Comparison of ENCODE assay signal across 8 mouse cellular contexts in genomic region chr12:54695511-54696241, GRCm38 (mm10). TPM values are rescaled to one million over a fixed set of nuclear protein-coding genes. Genes with fewer than 3 reads are reported as not detected.
DNase-seq lines count a peak whose midpoint lies in the region; ATAC-seq and TF ChIP-seq lines count a peak whose summit lies in the region.

Gene Eapp (minus strand): TSS chr12:54695897.

- ATAC-seq in embryonic facial prominence, embryonic 15.5 days (ENCODE audit: insufficient number of reproducible peaks, low FRiP score, low TSS enrichment, low read depth): peak; percentile 91
- ATAC-seq in kidney, embryonic 14.5 days (ENCODE audit: low FRiP score, low TSS enrichment): peak; percentile 91
- ATAC-seq in limb, embryonic 15.5 days (ENCODE audit: insufficient number of reproducible peaks, low FRiP score, low TSS enrichment, low read depth): peak; percentile 86

- TF ChIP-seq CTCF in bone marrow, adult 2 months (IDR thresholded peaks at IDR 0.05; ENCODE audit: control insufficient read depth, insufficient read depth, low read length): peak; percentile 15; the same call in 1 of the 2 replicates

- H3K4me1 ChIP-seq in bone marrow, adult 2 months (ENCODE audit: control insufficient read depth, insufficient read depth, low read length): no peaks in the 10 kb centered on the region
- peaks cover 7% of the 10 kb centered on the region for H3K4me1 ChIP-seq in embryonic facial prominence, embryonic 15.5 days
- H3K4me1 ChIP-seq in kidney, embryonic 14.5 days (ENCODE audit: control insufficient read depth, insufficient read depth, low read length): no peaks in the 10 kb centered on the region
- peaks cover 3% of the 10 kb centered on the region; the same call in 1 of the 2 replicates for H3K4me1 ChIP-seq in limb, embryonic 15.5 days

- H3K27me3 ChIP-seq in embryonic facial prominence, embryonic 15.5 days: no peaks in the 10 kb centered on the region
- H3K27me3 ChIP-seq in kidney, embryonic 14.5 days (ENCODE audit: control insufficient read depth, insufficient read depth, low read length): no peaks in the 10 kb centered on the region
- no peaks in the 10 kb centered on the region for H3K27me3 ChIP-seq in limb, embryonic 15.5 days

- H3K27ac ChIP-seq in bone marrow, adult 2 months (ENCODE audit: control insufficient read depth, insufficient read depth, low read depth, low read length, poor library complexity): peak within 1 kb of the TSS; percentile 97
- peak within 1 kb of the TSS; percentile 98 for H3K27ac ChIP-seq in embryonic facial prominence, embryonic 15.5 days (replicated peaks)
- H3K27ac ChIP-seq in kidney, embryonic 14.5 days (ENCODE audit: low read depth, low read length): peak within 1 kb of the TSS; percentile 89
- peak within 1 kb of the TSS; percentile 97 for H3K27ac ChIP-seq in limb, embryonic 15.5 days

- H3K4me2 ChIP-seq in embryonic facial prominence, embryonic 15.5 days (replicated peaks): peak within 1 kb of the TSS; percentile 70
- H3K4me2 ChIP-seq in kidney, embryonic 14.5 days (replicated peaks; ENCODE audit: low read depth, low read length): peak within 1 kb of the TSS; percentile 64
- peak within 1 kb of the TSS; percentile 61 for H3K4me2 ChIP-seq in limb, embryonic 15.5 days

- peak within 1 kb of the TSS; percentile 91 for H3K9ac ChIP-seq in embryonic facial prominence, embryonic 15.5 days
- H3K9ac ChIP-seq in kidney, embryonic 14.5 days (ENCODE audit: low read depth, low read length): peak within 1 kb of the TSS; percentile 76
- peak within 1 kb of the TSS; percentile 94 for H3K9ac ChIP-seq in limb, embryonic 15.5 days

- peak; percentile 95; the same call in 1 of the 2 replicates for TF ChIP-seq POLR2A in bone marrow, adult 2 months (IDR thresholded peaks at IDR 0.05; ENCODE audit: borderline replicate concordance, control insufficient read depth, low read depth, low read length)

- H3K36me3 ChIP-seq in embryonic facial prominence, embryonic 15.5 days: peaks cover 16% of the 10 kb centered on the region
- H3K36me3 ChIP-seq in kidney, embryonic 14.5 days (ENCODE audit: control insufficient read depth, insufficient read depth, low read length): peaks cover 4% of the 10 kb centered on the region; the same call in 1 of the 2 replicates
- H3K36me3 ChIP-seq in limb, embryonic 15.5 days: peaks cover 13% of the 10 kb centered on the region; the same call in 1 of the 2 replicates

- H3K4me3 ChIP-seq in bone marrow, adult 2 months (replicated peaks; ENCODE audit: control insufficient read depth, low read depth, low read length): peak within 1 kb of the TSS; percentile 90
- peak within 1 kb of the TSS; percentile 93 for H3K4me3 ChIP-seq in embryonic facial prominence, embryonic 15.5 days (replicated peaks)
- H3K4me3 ChIP-seq in kidney, embryonic 14.5 days (ENCODE audit: low read length): peak within 1 kb of the TSS; percentile 85
- H3K4me3 ChIP-seq in limb, embryonic 15.5 days: peak within 1 kb of the TSS; percentile 91

- no peaks in the 10 kb centered on the region for H3K9me3 ChIP-seq in embryonic facial prominence, embryonic 15.5 days (replicated peaks)
- H3K9me3 ChIP-seq in kidney, embryonic 14.5 days (ENCODE audit: control insufficient read depth, low read length): no peaks in the 10 kb centered on the region
- H3K9me3 ChIP-seq in limb, embryonic 15.5 days: no peaks in the 10 kb centered on the region

- DNase-seq in 416B (ENCODE audit: low read depth): peak; percentile 97
- peak; percentile 94 to 96 for DNase-seq in heart, adult 9 months (ENCODE audit: low spot score in 2 of 2)
- DNase-seq in monocyte, adult 2 months (ENCODE audit: low read depth in 1 of 2, low spot score in 2 of 2): peak; percentile 85 to 89
- peak; percentile 95 to 96 for DNase-seq in spleen, postnatal 36 days (ENCODE audit: low spot score in 2 of 2)

- WGBS in bone marrow, adult 2 months: under 1% methylated on average over 57 of the region's 57 CpGs
- WGBS in embryonic facial prominence, embryonic 15.5 days: under 1% methylated on average over 57 of the region's 57 CpGs
- 1% methylated on average over 57 of the region's 57 CpGs for WGBS in kidney, embryonic 14.5 days
- WGBS in limb, embryonic 15.5 days: under 1% methylated on average over 57 of the region's 57 CpGs

RNA-seq across cellular contexts. Expression of gene Eapp, which starts in this region (rescaled TPM):
- polyA plus RNA-seq in bone marrow, adult 2 months (2011; ENCODE audit: insufficient read depth, insufficient read length, low replicate concordance, missing spikeins): 25.2 and 50.9 TPM in 2 replicates
- polyA plus RNA-seq in embryonic facial prominence, embryonic 15.5 days (2015; fragmentation: Nextera tagmentation; extraction: Ambion mirVana): 71.1 and 72.6 TPM in 2 replicates
- 59.9 and 80.3 TPM in 2 replicates for polyA plus RNA-seq in kidney, embryonic 14.5 days (2014; fragmentation: Nextera tagmentation; extraction: Ambion mirVana)
- polyA plus RNA-seq in limb, embryonic 15.5 days (2015; fragmentation: Nextera tagmentation; extraction: Ambion mirVana): 69.2 and 69.4 TPM in 2 replicates

Comparison
In these comparisons a context has a peak if more than half of its experiments do, and no peak if none do; other contexts are left out.
1. Peak in every context shown above with its lines: DNase-seq, ATAC-seq, H3K4me3 ChIP-seq and H3K27ac ChIP-seq.